Mouse (Mus musculus) ovary, postnatal 14 days (tissue): Measurements from ENCODE around the gene Mboat2.
A peak's percentile ranks its signal among the peaks of the same experiment; 100 is the strongest.

ENCODE experiments used
- DNase-seq: peaks from one replicate; pipeline ENCODE4 v3.0.0; 2022; ENCODE audit warnings: low spot score

Mboat2 gene

DNA sequence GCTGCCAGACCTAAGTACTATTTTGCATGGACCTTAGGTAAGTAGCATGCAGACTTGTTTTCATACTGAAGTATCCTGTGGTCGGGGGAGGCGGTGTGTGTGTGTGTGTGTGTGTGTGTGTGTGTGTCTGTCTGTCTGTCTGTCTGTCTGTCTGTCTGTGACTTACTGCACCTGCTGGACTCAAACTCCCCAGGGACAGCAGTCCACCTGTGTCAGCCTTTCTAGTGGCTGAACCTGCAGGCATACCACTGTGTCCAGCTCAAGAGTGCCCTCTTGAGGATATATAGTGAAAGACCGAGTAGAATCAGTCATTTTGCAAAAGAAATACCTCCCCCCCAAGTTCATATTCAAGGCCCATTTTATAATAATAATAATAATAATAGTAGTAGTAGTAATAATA is 117.7 kb downstream of the Mboat2 start:
- DNase-seq: peak; percentile 18

DNA sequence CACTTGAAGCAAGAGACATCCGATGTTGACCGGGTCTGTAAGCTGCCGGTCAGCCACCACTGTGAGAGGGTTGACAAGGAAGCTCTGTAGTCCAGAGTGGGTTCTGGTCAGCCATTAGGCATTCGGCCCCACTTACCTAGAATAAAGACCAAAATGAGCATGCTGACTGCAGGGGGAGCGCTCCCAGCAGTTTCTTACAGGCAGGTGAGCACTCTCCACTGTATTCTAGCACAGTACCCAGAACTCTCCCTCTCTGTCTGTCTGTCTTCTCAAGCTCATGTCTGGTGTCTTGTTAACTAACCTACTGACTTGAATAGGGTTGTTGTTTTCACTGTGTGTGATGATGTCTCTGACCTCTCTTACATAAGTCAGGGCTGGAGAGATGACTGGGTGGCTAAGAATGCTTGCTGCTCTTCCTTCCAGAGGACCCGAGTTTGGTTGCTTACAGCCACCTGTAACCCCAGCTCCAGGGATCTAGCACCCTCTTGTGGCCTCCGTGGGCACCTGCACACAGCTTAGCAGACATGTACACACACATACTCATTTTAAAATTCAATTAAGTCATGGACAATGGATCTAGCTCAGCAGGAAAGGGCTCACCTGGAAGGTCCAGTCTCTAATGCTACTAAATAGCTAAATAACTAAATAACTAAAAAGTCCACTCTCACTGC is 119.8 kb downstream of the Mboat2 start:
- no peak for DNase-seq

DNA sequence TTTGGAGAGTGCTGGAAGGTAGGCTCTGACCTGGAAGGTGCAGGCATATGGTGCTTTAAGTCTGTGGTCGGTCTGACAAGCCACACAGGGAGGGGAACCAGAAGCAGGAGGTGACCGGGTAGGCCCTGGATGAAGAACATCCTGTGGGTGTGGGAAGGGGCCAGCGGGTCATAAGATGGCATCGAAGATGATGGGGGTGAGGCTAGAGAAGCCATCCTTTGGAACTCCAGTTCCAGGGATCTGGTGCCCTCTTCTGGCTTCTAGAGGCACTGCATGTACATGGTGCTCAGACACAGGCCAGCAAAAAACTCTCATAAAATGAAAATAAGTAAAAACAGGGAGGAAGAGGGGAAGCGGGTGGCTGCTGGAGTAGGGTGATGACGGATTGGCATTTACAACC is 121.5 kb downstream of the Mboat2 start:
- DNase-seq: peak; percentile 43

DNA sequence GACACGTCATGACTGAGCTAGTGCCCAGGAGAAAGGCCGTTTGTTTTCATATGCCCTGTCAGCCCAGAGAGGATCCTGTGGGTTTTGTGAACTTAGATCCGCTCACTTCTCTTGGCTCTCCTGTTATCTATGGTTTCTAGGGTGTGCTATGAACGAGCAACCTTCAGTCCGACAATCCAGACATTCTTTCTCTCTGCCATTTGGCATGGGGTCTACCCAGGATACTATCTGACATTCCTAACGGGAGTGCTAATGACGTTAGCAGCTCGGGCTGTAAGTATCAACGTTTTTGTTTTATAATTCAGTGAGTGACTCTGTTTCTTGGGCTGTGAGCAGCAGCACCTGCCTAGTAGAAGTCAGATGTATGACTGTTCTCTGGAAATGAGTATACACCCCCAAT is 124.5 kb downstream of the Mboat2 start:
- no peak for DNase-seq

DNA sequence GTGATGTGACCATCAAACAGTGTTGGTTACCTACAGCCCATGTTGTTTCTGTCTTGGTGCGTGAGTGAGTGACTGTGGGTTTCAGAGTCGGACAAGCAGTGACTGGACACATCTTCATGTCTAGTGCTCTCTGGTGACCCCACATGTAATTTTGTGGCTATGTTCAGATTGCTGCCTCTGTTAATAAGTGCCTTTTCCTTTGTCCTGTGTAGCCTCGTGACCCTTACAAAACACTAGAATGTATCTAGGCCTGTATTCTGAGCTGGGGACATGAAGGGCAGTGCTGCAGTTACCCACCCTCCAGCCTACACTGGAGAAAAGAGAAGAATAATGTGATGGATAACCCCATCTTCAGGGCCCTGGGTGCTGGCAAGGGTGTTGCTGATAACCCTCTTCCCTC is 127.8 kb downstream of the Mboat2 start:
- no peak for DNase-seq

DNA sequence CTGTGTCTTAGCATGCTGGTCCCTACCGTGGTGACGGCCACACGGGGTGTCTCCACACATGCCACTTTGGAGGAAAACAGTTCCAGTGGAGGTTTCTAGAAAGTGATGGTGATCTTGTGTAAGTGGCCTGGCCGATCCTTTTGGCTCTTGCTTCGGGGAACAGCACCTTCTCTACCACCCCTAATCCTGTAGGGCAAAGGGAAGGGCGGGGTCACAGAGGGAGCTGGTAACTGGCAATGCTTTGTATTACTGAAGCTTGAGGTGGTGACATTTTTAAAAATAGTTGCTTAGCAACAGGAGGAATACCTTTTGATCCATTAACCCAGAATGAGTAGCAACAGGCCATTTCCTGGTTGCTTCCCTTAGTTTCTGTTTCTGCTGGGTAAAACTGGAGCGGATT is 131.1 kb downstream of the Mboat2 start:
- no peak for DNase-seq

DNA sequence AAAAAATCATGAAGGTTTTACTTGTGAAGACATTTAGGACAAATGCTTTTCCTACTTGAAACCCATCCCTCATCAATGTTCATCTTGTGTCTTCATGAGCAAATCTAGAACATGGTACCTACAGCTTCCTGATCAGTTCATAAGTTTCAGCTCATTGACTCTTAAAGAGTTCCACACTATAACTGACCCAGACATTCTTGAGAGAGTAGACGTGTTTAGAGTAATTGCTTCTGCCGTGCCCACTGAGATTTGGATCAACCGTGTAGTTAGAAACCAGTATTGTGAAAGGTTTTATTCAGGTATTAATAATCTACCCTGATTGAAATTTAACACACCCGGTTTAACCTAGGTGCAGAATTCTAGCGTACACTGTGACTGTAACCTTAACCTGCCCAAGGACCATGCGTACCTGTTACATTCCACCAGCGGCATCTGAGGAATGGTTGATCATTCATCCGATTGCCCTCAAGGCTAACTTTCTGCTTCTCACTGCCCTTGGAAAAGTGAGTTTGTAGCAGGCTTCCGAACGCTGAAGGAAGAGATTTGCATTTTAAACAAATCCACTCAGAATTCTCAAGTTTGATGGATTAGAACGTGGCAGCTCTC is 131.8 kb downstream of the Mboat2 start:
- no peak for DNase-seq

DNA sequence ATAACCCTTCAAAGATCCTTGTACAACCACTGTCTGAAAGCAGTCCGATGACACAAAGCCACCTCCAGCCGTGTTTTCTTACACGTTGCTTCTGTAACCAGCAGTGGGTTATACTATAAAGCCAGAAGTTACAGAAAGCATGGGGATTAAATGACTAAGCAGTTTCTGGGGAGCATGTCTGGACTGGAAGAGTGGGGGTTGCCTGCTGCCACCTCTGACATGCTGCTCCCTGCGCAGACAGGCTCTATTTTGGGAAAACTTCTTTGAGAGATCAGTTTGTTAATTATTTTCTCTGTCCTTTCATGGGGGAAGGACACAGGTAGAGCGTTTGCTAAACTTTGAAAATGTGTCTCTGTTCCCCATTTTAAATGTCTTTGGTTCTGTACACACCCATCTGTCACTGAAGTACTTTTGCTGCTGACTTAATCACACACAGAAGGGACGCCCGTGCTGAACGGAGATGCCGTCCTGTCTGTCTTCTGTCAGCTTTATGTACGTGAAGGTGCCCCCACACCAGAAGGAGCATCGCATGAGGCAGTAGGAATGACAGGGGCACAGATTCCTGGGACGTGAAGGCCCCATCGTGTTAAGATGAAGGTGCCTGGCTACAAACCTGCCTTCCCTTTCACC is 132.8 kb downstream of the Mboat2 start:
- DNase-seq: no peak

DNA sequence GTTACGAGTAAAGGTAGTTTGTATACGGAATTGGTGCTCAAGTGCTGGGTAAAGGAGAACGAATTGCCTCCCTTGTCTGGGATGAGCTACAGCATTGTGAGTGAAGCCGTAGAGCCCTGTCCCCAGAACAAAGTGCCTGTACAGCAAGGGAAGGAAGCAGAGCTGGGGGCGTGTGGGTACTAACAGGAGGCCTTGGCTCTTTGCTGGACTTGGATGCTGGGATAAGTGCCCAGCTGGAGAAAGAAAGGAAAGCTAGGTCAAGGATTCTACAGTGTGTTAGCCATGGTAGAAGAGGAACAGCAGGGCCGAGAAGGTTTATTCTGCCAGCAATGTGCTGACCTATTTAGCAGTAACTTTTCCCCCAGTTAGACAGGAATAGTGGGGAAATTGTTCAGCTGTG is 134.7 kb downstream of the Mboat2 start:
- no peak for DNase-seq

DNA sequence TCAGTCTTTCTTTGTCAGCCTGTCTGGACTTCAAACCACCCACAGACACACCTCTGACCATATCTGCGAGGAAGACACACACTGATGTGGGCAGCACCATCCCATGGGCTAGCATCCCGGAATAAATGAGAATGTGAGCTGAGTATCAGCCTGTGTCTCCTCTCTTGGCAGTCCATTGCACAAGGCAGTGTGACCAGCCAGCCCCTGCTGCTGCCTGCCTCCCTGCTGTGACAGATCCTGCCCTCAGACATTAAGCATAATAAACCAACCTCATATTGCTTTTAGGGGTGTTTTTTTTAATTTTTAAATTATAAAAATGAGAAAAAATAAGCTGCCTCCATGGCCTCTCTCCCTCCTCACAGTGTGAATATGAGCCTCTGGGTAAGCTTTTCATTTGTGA is 135.4 kb downstream of the Mboat2 start:
- no peak for DNase-seq

DNA sequence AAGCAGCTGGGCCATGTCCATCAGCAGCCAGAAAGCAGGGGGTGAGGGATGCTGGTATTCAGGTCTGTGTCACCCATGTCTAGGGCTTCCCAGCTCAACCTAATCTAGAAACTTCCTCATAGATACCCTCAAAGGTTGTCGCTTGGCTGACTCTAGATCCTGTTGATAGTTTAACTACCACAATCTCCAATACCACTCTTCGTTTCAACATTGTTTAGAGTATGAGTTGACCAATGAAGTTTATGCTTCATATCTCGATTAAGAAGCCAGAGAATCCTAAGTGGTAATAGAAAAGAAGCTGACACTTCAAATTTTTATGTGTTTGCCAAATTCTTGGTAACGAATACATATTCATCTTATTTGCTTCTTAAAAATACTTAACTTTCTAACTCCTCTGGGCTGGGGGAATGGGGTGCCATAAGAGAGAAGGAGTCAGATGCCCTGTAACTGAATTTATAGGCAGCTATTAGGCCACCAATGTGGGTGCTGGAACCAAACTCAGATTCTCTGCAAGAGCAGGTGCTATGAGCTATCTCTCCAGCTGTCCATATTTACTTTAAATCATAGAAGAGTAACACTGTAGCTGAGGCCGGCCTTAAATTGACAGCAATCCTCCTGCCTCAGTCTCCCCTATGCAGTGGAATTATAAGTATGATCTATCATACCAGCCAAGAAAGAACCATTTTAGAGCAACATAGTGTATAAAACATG is 141.0 kb downstream of the Mboat2 start:
- DNase-seq: no peak

DNA sequence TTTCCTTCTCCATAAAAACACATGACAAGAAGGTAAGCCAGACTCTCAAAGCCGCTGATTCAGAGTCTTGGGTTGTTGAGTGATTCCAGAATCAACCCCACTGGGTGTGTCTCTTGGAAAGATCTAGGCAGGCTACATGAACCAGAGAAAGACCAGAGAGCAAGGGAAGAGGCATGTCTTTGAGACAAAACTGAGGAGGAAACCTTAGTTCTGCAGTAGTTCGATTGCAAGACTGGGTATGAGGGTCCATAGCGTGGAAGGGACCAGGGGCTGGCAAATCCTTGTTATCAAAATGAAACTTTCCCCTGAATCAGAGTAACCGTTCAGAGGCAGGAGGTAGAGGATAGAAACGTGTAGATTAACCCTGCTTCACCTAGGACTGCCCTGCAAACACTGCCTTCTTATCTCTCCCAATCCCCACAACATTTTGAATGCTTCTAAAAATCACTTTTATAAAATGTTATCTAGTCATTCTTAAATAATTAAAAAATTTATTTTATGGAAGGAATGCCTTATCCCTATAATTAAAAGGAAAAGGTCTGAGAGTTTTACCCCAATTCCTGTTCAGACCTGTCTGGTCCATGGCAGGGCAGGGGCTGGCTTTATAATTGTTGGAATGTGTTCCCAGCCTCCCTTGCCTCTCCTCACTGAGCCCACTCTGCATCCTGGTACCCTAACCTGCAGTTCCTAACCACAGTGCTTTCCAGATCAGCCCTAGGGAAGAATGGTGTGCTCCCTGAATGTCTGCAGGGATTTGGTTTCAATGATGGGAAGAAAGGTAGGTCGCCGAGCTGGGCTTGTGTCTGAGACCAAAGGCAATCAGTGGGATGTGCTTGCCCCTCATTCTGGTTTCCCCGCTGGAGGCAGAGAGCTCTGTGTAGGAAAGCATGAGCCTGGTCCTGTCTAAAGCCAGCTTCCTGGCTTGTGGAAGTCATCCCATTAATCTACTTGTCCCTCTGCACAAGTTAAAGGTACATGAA is 142.0 kb downstream of the Mboat2 start:
- no peak for DNase-seq

DNA sequence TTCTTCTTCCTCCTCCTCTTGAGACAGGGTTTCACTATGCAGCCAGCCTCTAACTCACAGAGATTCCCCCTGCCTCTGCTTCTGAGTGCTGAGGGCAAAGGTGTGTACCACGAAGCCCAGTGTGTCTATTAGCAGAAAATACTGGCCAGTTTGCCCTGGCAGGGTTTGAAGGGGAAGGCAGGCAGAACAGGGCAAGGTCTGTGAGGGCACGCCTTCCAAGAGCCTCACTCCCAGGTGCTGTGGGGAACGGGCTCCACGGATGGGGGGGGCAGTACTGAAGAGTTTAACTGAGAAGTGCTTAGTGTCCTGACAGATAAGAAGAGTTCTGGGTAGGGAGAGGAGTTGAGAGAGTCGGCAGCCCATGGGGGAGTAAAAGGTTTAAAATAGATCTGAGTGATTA is 142.9 kb downstream of the Mboat2 start:
- DNase-seq: no peak

DNA sequence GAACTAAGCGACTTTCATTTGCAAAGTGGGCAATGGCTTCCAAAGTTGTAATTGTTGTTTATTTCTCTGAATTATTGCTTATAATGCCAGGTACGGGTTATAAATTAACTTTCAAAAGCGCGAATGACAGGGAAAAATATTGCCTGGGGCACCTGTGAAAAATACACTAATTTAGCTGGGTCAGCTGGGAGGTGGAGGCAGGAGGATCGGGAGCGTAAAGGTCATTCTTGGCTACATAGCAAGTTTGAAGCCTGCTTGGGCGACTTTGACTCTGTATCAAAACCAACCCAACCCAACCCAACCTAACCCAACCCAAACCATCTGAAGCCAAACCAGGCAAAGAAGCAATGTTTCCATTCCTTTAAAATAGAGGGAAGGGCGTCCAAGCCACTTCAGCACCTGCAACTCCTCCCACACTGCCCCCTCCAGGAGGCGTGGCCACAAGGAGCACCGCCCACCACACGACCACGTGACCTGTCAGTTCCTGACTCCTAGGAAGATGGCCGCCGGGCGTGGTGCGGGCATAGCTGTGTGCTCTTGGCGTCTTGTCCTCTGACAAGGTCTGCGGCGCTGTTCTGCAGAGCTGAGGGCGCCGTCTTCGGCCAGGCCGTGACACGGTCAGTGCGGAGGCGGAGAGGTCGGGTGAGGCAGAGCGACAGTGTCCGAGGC is 143.9 kb downstream of the Mboat2 start, which contains the start of gene Kidins220:
Gene Kidins220, plus strand, starts transcription at position 480 of the 669 bp plus-strand sequence.
- peak; percentile 95 for DNase-seq

DNA sequence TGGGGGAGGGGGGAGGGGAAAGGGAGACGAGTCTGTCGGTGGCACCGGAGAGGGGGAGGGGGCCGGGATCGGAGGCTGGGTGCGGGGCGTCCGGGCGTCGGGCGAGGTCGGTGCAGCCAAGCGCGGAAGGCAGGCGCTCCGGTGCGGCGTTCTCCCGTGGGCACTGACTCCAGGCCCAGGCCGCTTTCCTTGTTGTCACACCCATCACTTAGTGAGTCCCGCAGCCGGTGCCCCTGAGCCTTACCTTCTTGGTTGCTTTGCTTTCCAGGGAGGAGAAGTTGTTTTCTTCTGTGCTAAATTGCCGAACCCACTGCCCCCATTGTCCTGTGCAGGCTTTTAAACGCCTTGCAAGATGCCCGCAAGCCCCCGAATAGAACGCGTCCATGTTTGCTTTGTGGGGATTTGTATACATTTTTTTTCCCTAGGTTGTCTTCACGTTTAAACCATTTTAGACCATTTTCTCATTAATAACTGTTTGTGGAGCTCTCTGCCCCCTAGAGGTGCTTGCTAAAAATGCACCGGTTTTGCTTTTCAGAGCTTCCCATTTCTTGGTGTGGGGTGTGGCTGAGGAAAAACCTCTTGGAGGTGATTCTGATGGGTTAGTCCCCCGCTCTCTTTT is 144.5 kb downstream of the Mboat2 start:
- peak; percentile 49 for DNase-seq

DNA sequence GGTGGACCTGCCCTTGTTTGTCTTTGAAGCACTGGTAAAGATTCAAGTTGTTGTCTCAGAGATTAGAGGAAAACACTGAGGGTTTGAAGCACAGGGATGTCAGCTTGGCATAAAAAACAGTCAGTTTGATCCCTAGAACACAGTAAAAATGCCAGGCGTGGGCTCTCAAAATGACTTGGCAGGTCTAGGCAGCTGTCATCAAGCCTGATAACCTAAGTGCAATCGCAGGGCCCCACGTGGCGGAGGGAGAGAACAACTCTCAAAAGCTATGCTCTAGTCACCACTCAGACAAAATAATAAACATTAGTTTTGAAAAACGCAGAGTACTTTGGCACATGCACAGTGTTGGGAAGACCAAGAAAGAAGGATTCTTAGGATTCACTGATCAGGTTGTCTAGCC is 154.5 kb downstream of the Mboat2 start:
- no peak for DNase-seq

DNA sequence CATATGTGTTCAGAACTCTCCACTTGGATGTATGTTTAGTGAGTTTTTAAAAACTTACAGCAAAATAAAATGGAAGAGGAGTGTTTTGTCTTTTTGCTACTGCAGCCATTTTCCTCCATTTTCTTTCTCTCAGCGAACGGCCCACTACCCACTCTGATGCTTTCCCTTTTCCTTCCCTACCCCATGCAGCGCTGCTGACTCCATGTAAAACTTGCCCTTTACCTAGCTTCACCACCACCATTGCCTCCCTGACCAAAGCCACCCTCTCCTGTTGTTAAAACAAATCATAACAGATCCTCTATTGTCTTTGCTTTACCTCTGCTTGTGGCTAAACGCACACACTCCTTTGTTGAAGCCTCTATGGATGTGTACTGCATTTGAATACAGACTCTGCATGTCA is 164.7 kb downstream of the Mboat2 start:
- no peak for DNase-seq

DNA sequence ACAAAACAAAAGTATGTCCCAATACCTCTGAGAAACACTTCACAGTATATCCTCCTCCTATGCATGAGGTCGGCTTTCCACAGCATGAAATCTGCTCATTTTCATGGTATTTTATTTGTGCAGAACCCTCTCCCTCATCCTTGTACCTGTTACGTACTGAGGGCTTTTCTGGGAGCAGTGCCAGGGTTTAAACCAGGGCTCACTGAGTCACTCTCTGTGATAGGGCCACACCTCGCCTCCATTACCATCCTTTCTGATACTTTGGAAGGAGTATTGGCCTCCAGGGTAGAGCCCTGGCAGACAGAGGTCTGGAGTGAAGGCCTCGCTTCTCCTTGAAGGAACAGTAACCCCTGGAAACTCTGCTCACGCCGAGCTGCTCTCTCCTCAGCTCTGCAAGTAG is 174.7 kb downstream of the Mboat2 start:
- no peak for DNase-seq

DNA sequence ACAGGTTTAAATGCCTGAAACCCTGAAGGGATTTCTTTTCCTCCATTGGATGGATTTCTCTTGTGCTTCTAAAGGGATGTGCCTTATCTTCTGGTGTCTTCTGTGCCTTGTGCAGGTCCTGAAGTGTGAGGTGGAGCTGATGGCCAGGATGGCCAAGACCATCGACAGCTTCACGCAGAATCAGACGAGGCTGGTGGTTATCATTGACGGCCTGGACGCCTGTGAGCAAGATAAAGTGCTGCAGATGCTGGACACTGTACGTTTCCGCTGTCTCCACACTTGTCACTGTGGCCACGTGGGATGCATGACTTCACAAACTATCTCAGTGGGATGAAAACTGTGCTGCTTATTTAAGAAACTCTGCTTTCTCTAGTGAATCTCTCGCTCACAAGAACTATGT is 179.3 kb downstream of the Mboat2 start:
- DNase-seq: no peak

DNA sequence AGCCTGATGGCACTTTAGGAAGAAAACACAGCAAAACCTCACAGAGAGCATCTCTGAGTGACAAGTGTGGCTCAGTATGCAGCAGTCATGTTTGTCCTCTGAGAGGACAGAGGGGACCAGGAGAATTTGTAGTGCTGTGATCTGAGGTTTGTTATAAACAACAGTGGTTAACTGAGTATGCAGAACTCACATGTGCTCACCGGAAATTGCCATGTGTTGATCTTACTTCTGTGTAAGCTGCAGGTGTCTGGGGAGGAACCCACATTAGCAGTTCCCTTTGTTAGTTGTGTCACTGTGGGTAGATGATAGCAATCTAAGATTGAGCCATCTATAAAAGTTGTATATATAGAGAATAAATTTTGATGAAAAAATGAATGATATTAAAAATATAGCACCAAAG is 179.7 kb downstream of the Mboat2 start:
- DNase-seq: no peak
